Mouse (Mus musculus): ENCODE results near the gene Patj.

GRCm38 (mm10) chr4:98498341-98498740 lies 102.8 kb downstream of the Patj start:
- TF ChIP-seq POLR2A (IDR thresholded peaks at IDR 0.05; ENCODE audit: borderline replicate concordance, insufficient read depth, low read length), result no peak
- TF ChIP-seq CTCF (IDR thresholded peaks at IDR 0.05; ENCODE audit: borderline replicate concordance, insufficient read depth, low read depth, low read length), result no peak
